Mouse (Mus musculus): ENCODE measurements around the gene Dctn1. TPM values are rescaled to one million over a fixed set of nuclear protein-coding genes. Genes with fewer than 3 reads are reported as not detected.
A peak's percentile ranks its signal among the peaks of the same experiment; 100 is the strongest.

Gene Dctn1
- polyA plus RNA-seq (2016; fragmentation: Nextera tagmentation; extraction: Ambion mirVana): 158 and 168 TPM in 2 replicates

DNA sequence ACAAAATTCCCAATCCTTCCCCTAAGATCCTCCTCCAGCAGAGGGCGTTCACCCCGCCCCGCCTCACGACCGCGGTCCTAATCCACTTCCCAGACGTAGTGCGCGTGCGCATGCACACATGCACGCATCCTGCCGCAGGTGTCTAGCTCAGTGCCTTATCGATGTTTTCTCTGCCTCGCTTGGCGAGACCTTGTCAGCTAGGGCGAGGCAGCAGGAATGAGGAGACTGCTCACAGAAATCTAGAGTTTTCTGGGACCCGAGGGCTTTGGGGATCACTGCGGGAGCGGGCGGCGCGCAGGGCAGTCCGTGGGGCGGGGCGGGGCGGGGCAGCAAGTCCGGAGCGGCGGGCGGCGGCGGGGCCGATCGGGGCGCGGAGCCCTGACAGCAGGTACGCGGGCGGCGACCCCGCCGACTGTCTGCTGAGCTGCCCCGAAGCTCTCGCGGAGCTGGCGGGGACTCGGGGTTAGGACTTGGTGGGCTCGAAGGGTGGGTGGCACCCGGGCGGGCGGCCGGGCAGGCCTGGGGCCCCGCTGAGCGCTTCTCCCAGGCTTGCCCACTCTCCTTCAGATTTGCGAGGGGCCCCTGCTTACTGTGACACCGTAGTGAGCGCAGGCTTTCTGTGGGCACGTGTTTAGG lies at the start of gene Dctn1:
Gene Dctn1, plus strand, starts transcription at position 314 of the 636 bp plus-strand sequence.
- ATAC-seq (ENCODE audit: low FRiP score): peak; percentile 86
- Histone ChIP-seq H3K4me3 (peak within 1 kb of the TSS; percentile 92), H3K9ac (peak within 1 kb of the TSS; percentile 96), H3K27me3 (peaks cover 24% of the 10 kb centered on the region), H3K27ac (peak within 1 kb of the TSS; percentile 87), H3K4me1 (peaks cover 37% of the 10 kb centered on the region), H3K9me3 (replicated peaks) (no peaks in the 10 kb centered on the region), H3K36me3 (no peaks in the 10 kb centered on the region), H3K4me2 (replicated peaks) (peak within 1 kb of the TSS; percentile 62)
- WGBS: 1% methylated on average over 54 of the region's 58 CpGs

DNA sequence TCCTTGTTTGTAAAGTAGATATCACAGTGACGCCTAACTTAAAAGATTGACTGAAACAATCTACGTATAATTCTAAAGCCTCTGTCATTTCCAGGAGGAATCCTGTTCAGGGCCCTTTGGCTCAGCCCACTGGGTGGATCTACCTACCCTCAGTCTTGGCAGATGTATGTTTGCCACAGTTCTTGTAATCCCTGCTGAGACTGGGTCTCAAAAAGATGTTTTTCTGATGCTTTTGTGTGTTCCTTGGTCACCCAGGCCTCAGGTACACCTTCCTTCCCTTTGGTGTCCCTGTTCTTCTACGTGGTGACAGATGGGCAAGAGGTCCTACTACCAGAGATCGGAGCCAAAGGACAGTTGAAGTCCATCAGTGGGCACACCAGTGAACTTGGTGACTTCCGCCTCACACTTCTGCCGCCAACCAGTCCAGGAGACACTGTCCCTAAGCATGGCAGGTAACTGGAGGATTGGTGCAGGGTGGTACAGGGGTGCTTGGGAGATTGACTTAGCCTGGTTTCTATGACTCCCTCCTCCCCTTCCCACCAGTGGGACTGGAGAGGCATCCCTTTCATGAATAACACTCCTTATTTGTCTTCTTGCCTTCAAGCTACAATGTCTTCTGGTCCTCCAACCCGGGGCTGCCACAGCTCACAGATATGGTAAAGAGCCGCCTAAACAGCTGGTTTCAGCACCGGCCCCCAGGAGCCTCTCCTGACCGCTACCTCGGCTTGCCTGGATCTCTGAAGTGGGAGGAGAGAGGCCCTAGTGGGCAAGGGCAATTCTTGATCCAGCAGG lies 49.2 kb upstream of the Dctn1 start:
- WGBS: 82% methylated on average over 11 of the region's 11 CpGs
- peaks cover 45% of the 10 kb centered on the region for H3K4me1 ChIP-seq

DNA sequence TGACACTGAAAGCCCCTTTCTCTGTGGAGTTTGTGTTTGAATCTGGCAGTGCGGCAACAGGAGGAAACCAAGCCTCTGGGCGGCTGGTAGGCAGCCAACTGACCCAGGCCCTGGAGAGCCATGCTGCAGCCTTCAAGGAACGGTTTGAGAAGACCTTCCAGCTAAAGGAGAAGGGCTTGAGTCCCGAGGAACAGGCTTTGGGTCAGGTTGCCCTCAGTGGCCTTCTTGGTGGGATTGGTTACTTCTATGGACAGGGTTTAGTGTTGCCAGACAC lies 48.6 kb upstream of the Dctn1 start:
- H3K9ac ChIP-seq: no peak overlapping the region
- 0 out of 2 replicates have a peak overlapping the region, but pooled peaks have one; percentile 14 for H3K27ac ChIP-seq
- WGBS: 89% methylated on average over 4 of the region's 4 CpGs
- peaks cover 29% of the 10 kb centered on the region for H3K36me3 ChIP-seq
- H3K4me3 ChIP-seq: no peak overlapping the region
- no peaks in the 10 kb centered on the region for H3K9me3 ChIP-seq (replicated peaks)
- H3K4me1 ChIP-seq: peaks cover 47% of the 10 kb centered on the region
- no peaks in the 10 kb centered on the region for H3K27me3 ChIP-seq
- ATAC-seq (ENCODE audit: low FRiP score): no peak
- peak overlapping the region; percentile 92; the same call in 1 of the 2 replicates for H3K4me2 ChIP-seq (replicated peaks)

More for the DNA sequence above, 49.2 kb upstream of the Dctn1 start:
- peak overlapping the region; percentile 95 for H3K9ac ChIP-seq
- H3K4me3 ChIP-seq: peak overlapping the region; percentile 88
- H3K27ac ChIP-seq: 0 out of 2 replicates have a peak overlapping the region, but pooled peaks have one; percentile 77
- H3K4me2 ChIP-seq (replicated peaks): peak overlapping the region; percentile 92
- H3K9me3 ChIP-seq (replicated peaks): no peaks in the 10 kb centered on the region
- peaks cover 29% of the 10 kb centered on the region for H3K36me3 ChIP-seq
- ATAC-seq (ENCODE audit: low FRiP score): no peak
- H3K27me3 ChIP-seq: no peaks in the 10 kb centered on the region

DNA sequence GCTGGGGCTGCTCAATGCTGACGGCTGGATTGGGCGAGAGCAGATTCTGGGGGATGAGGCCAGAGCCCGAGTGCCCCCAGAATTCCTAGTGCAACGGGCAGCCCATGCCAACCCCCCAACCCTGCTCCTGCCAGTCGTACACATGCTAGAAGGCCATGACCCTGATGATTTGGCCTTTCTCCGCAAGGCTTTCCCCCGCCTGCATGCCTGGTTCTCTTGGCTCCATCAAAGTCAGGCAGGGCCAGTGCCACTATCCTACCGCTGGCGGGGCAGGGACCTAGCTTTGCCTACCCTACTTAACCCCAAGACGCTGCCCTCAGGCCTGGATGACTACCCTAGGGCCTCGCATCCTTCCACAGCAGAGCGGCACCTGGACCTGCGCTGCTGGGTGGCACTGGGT lies 48.1 kb upstream of the Dctn1 start:
- peak overlapping the region; percentile 32 for H3K9ac ChIP-seq
- no peak overlapping the region for H3K27ac ChIP-seq
- peaks cover 29% of the 10 kb centered on the region for H3K36me3 ChIP-seq
- WGBS: 94% methylated on average over 13 of the region's 13 CpGs
- ATAC-seq (ENCODE audit: low FRiP score): no peak
- H3K27me3 ChIP-seq: no peaks in the 10 kb centered on the region
- peaks cover 52% of the 10 kb centered on the region for H3K4me1 ChIP-seq
- no peak overlapping the region for H3K4me3 ChIP-seq
- H3K4me2 ChIP-seq (replicated peaks): no peak overlapping the region
- H3K9me3 ChIP-seq (replicated peaks): no peaks in the 10 kb centered on the region

DNA sequence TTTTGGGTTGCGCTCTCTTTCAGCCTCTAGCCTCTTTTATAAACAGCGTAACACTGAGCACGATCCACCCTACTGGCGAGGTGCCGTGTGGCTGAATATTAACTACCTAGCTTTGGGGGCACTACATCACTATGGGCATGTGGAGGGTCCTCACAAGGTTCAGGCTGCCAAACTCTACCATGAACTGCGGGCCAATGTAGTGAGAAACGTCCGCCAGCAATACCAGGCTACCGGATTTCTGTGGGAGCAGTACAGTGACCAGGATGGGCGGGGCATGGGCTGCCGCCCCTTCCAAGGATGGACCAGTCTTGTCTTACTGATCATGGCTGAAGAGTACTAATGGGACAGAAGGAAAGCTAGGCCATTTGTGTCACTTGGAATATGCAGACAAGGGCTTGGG lies 47.4 kb upstream of the Dctn1 start:
- H3K27ac ChIP-seq: 0 out of 2 replicates have a peak overlapping the region, but pooled peaks have one; percentile 23
- H3K36me3 ChIP-seq: peaks cover 29% of the 10 kb centered on the region
- no peak overlapping the region for H3K4me3 ChIP-seq
- H3K4me1 ChIP-seq: peaks cover 59% of the 10 kb centered on the region
- no peak for ATAC-seq (ENCODE audit: low FRiP score)
- H3K9ac ChIP-seq: no peak overlapping the region
- H3K27me3 ChIP-seq: no peaks in the 10 kb centered on the region
- H3K4me2 ChIP-seq (replicated peaks): no peak overlapping the region
- no peaks in the 10 kb centered on the region for H3K9me3 ChIP-seq (replicated peaks)
- WGBS: 84% methylated on average over 11 of the region's 11 CpGs

DNA sequence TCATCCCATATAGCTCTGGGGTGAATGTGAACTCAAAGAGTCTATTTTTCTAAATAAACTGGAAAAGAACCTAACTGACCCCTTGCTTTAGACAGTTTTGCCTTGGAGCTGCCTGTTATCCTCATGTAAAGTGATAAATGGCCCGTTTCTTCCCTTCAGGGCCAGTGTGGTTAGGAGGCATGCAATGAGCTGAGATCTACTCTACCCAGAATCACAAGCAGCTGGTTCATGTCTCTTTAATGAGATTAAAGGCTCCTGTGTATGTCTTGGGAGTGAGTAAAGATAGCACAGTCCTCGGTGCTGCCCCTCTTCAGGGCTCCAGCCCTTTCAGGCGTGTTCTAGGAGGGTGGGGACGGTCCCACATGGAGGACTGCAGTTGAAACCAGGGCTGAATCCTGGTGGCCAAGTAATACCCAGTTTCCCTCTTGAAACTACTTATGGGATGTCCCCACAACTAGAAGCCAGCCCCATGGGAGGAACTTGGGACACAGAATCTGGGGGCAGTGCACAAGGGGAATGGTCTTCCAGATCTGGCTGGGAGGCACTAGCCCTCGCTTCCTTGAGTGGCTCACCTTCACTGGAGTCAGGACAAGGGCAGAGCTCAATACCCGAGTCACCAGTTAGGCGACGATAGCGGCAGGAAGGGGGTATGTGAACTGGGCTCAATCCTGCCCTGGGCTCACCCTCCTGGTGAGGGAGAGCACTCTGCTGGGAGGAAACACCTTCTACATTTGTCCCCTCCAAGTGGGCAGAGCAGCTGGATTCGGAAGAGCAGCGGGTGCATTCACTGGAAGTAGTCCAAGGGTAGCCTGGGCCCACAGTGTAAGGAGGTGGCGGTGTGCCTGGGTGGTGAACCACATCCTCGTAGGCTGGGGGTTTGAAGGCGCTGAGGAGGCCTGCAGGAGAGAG lies 46.6 kb upstream of the Dctn1 start:
- no peak for ATAC-seq (ENCODE audit: low FRiP score)
- Histone ChIP-seq H3K36me3 (peaks cover 29% of the 10 kb centered on the region), H3K9me3 (replicated peaks) (no peaks in the 10 kb centered on the region), H3K4me2 (replicated peaks) (peak overlapping the region; percentile 84), H3K9ac (peak overlapping the region; percentile 91), H3K4me3 (peak overlapping the region; percentile 82), H3K27me3 (no peaks in the 10 kb centered on the region), H3K27ac (no peak overlapping the region), H3K4me1 (peaks cover 65% of the 10 kb centered on the region)
- WGBS: 89% methylated on average over 14 of the region's 14 CpGs

DNA sequence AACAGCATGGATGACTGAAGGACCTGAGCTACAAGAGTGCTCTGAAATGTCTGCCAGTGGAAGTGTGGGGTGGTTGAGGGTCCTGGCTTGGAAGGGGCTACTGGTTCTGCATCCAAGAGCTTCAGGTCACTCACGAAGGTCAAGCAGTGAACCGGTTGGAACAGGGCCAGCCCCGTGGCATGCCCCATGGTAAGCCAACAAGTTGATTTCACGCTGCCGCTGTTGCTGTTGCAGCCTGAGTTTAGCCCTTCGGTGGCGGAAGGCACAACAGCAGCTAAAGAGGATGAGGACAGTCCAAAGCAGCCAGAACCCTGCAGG lies 46.0 kb upstream of the Dctn1 start:
- H3K27me3 ChIP-seq: no peaks in the 10 kb centered on the region
- 75% methylated on average over 7 of the region's 7 CpGs for WGBS
- peaks cover 67% of the 10 kb centered on the region for H3K4me1 ChIP-seq

DNA sequence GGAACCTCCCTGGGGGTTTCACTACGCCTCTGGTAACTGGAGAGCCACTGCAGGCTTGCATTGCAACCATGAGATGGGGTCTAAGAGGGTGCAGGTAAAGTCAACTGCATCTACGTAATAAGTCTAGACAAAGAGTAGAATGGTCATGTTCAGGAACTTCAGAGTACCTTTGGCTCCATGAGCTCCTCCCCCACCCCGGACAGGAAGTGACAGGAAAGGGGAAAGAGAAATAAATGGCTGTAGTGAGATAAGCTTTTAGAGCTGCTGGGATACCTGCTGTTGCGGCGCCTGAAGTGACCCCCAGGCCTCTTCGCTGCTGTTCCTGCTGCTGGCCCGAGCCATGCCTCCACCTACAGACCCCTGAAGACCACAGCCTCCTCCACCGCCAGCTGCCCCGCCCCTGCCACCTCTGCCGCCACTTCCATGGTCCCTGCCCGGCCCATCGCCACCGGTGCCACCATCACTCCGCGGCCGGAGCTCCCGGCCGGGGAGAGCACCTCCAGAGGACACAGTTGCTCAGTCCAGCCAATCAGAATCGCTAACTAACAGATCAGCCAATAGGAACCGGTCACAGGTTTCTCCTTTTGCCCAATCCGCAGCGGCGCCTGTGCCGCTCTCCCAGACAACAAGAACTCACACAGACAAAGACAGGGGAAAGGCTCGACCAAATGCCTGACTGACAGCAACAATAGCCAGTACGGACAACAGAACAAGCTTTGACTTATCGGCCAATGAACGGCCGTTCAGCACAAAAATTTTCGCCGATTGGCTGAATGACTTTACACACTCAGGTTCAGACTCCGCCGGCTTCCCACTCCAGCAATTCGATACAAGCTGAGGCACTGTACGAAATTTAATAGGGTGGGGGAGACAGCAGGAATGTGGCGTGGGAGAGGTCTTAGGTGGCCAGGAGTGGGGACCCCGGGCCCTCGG lies 44.5 kb upstream of the Dctn1 start, which contains the start of gene Wbp1:
Gene Wbp1, minus strand, starts transcription at position 630 of the 933 bp plus-strand sequence.
- Histone ChIP-seq H3K27ac (peak within 1 kb of the TSS; percentile 99), H3K27me3 (no peaks in the 10 kb centered on the region), H3K4me2 (replicated peaks) (peak within 1 kb of the TSS; percentile 95), H3K9ac (peak within 1 kb of the TSS; percentile 97), H3K36me3 (peaks cover 29% of the 10 kb centered on the region), H3K4me3 (peak within 1 kb of the TSS; percentile 82), H3K9me3 (replicated peaks) (no peaks in the 10 kb centered on the region), H3K4me1 (peaks cover 64% of the 10 kb centered on the region)
- under 1% methylated on average over 38 of the region's 38 CpGs for WGBS
- ATAC-seq (ENCODE audit: low FRiP score): peak; percentile 94

More for the DNA sequence above, 46.0 kb upstream of the Dctn1 start:
- no peak for ATAC-seq (ENCODE audit: low FRiP score)
- H3K9me3 ChIP-seq (replicated peaks): no peaks in the 10 kb centered on the region
- H3K4me3 ChIP-seq: peak overlapping the region; percentile 82
- H3K27ac ChIP-seq: peak overlapping the region; percentile 97; the same call in 1 of the 2 replicates
- H3K4me2 ChIP-seq (replicated peaks): peak overlapping the region; percentile 84
- H3K36me3 ChIP-seq: peaks cover 29% of the 10 kb centered on the region
- peak overlapping the region; percentile 91 for H3K9ac ChIP-seq

DNA sequence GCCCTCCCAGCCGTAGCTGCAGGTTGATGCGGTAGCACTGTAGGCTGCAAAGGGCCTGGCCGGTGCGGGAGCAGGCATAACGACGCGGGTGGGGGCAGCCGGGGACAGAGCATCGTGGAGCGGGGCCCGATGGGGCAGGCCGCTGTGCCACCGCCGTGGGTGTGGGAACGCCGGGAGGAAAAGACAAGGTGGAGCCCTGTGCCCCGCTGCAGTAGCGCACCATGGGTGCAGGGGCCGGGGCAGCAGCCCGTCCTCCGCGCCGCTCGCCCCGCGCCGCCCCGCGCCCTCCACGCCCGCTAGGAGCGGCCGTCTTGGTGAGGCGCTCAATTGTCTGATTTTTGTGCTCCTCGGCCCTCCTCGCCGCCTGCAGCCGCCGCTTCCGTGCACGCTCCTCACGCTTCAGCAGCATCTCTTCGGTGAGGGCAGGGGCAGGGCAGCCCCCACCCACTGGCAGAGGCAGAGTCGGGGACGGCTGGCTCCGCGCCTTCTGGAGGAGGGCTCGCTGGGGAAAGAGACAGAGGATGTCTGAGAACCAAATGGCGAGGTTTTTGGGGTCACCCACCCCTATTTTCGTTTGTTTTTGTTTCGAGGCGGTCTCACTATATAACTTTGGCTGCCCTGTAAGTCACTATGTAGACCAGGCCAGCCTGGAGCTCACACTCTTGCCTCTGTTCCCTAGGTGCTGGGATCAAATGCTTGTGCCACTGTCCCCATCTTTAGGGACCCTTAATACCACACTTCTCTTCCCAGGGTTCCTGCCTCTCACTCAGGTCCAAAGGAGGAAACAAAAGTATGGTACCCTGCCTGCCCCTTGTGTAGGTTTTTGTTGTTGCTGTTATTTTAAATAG lies 43.6 kb upstream of the Dctn1 start:
- Histone ChIP-seq H3K9ac (peak overlapping the region; percentile 97), H3K27ac (peak overlapping the region; percentile 99), H3K36me3 (peaks cover 27% of the 10 kb centered on the region), H3K9me3 (replicated peaks) (no peaks in the 10 kb centered on the region), H3K4me3 (peak overlapping the region; percentile 82), H3K27me3 (no peaks in the 10 kb centered on the region), H3K4me2 (replicated peaks) (peak overlapping the region; percentile 95), H3K4me1 (peaks cover 55% of the 10 kb centered on the region)
- peak; percentile 11; the same call in 1 of the 2 replicates for ATAC-seq (ENCODE audit: low FRiP score)
- 2% methylated on average over 46 of the region's 52 CpGs for WGBS

DNA sequence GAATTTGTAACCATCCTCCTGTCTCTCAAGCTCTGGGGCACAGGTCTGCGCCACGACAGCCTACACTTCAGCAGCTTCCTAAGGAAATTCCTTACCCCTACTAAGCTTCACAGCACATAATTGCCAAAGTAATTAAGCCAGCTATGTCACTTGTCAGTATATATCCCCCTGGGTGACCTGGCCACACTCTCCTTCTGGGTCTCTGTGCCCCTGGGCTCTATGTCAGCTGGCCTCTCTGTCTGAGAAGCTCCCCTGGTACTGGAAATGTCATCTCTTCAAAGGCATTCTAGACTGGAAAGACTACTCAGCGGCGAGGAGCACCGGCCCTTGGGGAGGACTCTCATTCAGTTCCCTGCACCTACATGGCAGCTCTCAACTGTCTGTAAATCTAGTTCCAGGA lies 42.8 kb upstream of the Dctn1 start:
- Histone ChIP-seq H3K36me3 (peaks cover 18% of the 10 kb centered on the region), H3K9me3 (replicated peaks) (no peaks in the 10 kb centered on the region), H3K27me3 (no peaks in the 10 kb centered on the region), H3K27ac (no peak overlapping the region), H3K4me2 (replicated peaks) (peak overlapping the region; percentile 95), H3K4me1 (peaks cover 48% of the 10 kb centered on the region), H3K4me3 (peak overlapping the region; percentile 82), H3K9ac (peak overlapping the region; percentile 97; the same call in 1 of the 2 replicates)
- 67% methylated on average over 5 of the region's 5 CpGs for WGBS
- ATAC-seq (ENCODE audit: low FRiP score): no peak

Measured in hindbrain, embryonic 12.5 days (tissue).